Comparison of ENCODE assay signal across 10 mouse cellular contexts in genomic region chr15:100082052-100082451, GRCm38 (mm10). TPM values are rescaled to one million over a fixed set of nuclear protein-coding genes. Genes with fewer than 3 reads are reported as not detected.
DNase-seq lines count a peak whose midpoint lies in the region; ATAC-seq lines count a peak whose summit lies in the region.
"Had no signal": no experiment of that assay in that cellular context is flagged by ENCODE, and none has a peak within 500 bp of the region (broad histone marks: within the 10 kb centered on the region; RNA-seq: fewer than 3 reads in every experiment).

No protein-coding gene starts in this region.

- ATAC-seq in hindbrain, embryonic 11.5 days (ENCODE audit: low FRiP score): no peak
- ATAC-seq in neural tube, embryonic 13.5 days (ENCODE audit: low read depth): no peak

- H3K4me2 ChIP-seq in hindbrain, embryonic 11.5 days (replicated peaks; ENCODE audit: low read depth, low read length): no peak overlapping the region
- H3K4me2 ChIP-seq in neural tube, embryonic 13.5 days: no peak overlapping the region

- H3K36me3 ChIP-seq in hindbrain, embryonic 10.5 days: no peaks in the 10 kb centered on the region
- no peaks in the 10 kb centered on the region for H3K36me3 ChIP-seq in hindbrain, embryonic 11.5 days (ENCODE audit: control insufficient read depth, insufficient read depth, low read length)
- no peaks in the 10 kb centered on the region for H3K36me3 ChIP-seq in neural tube, embryonic 13.5 days

- H3K9ac ChIP-seq in hindbrain, embryonic 11.5 days (ENCODE audit: low read depth, low read length): no peak overlapping the region
- no peak overlapping the region for H3K9ac ChIP-seq in neural tube, embryonic 13.5 days

- no peak overlapping the region for H3K4me3 ChIP-seq in hindbrain, embryonic 10.5 days
- no peak overlapping the region for H3K4me3 ChIP-seq in hindbrain, embryonic 11.5 days (ENCODE audit: low read depth, low read length)
- no peak overlapping the region for H3K4me3 ChIP-seq in neural tube, embryonic 13.5 days

- DNase-seq in adrenal gland, adult (ENCODE audit: inconsistent age in 2 of 2, low spot score in 1 of 2): peak; percentile 53 to 60
- no peak for DNase-seq in adrenal gland, postnatal 25 days
- no peak for DNase-seq in hindbrain, embryonic 10.5 days (ENCODE audit: low spot score)
- no peak for DNase-seq in hindbrain, embryonic 11.5 days (ENCODE audit: low spot score)
- no peak for DNase-seq in neural tube, embryonic 10.5 days (ENCODE audit: extremely low spot score, low spot score)
- DNase-seq in spleen, postnatal 10 days (ENCODE audit: low spot score in 2 of 2): no peak
- no peak for DNase-seq in spleen, postnatal 36 days (ENCODE audit: low spot score in 2 of 2)
- DNase-seq: lung, postnatal 4 days; spleen, adult 18-20 months had no signal

- H3K4me1 ChIP-seq in hindbrain, embryonic 10.5 days (replicated peaks): peaks cover 29% of the 10 kb centered on the region
- H3K4me1 ChIP-seq in hindbrain, embryonic 11.5 days (replicated peaks; ENCODE audit: control insufficient read depth, insufficient read depth, low read length): no peaks in the 10 kb centered on the region
- H3K4me1 ChIP-seq in neural tube, embryonic 13.5 days (replicated peaks): peaks cover 28% of the 10 kb centered on the region

- H3K27ac ChIP-seq in hindbrain, embryonic 10.5 days: 0 out of 2 replicates have a peak overlapping the region, but pooled peaks have one; percentile 18
- no peak overlapping the region for H3K27ac ChIP-seq in hindbrain, embryonic 11.5 days (ENCODE audit: low read depth, low read length)
- peak overlapping the region; percentile 55 for H3K27ac ChIP-seq in neural tube, embryonic 13.5 days (replicated peaks)

- 66% methylated on average over 8 of the region's 8 CpGs for WGBS in hindbrain, embryonic 10.5 days
- 80% methylated on average over 8 of the region's 8 CpGs for WGBS in hindbrain, embryonic 11.5 days
- WGBS in neural tube, embryonic 13.5 days: 72% methylated on average over 8 of the region's 8 CpGs

- H3K9me3 ChIP-seq in hindbrain, embryonic 10.5 days: no peaks in the 10 kb centered on the region
- H3K9me3 ChIP-seq in hindbrain, embryonic 11.5 days (ENCODE audit: control insufficient read depth, low read length): no peaks in the 10 kb centered on the region
- no peaks in the 10 kb centered on the region for H3K9me3 ChIP-seq in neural tube, embryonic 13.5 days

- no peaks in the 10 kb centered on the region for H3K27me3 ChIP-seq in hindbrain, embryonic 10.5 days (ENCODE audit: insufficient read depth, poor library complexity, severe bottlenecking)
- H3K27me3 ChIP-seq in hindbrain, embryonic 11.5 days (ENCODE audit: control insufficient read depth, insufficient read depth, low read length): no peaks in the 10 kb centered on the region
- H3K27me3 ChIP-seq in neural tube, embryonic 13.5 days: no peaks in the 10 kb centered on the region

RNA-seq across cellular contexts. Expression of gene Dip2b, which starts 43.6 kb away (rescaled TPM):
- total RNA-seq in adrenal gland, postnatal 25 days (2021): 17.9 and 19.9 TPM in 2 replicates
- polyA plus RNA-seq in hindbrain, embryonic 10.5 days (2016; fragmentation: Nextera tagmentation; extraction: Ambion mirVana): 17.6 and 18.9 TPM in 2 replicates
- polyA plus RNA-seq in hindbrain, embryonic 11.5 days (2014; fragmentation: Nextera tagmentation; extraction: Ambion mirVana): 24.1 and 29.6 TPM in 2 replicates
- 18.4 and 18.5 TPM in 2 replicates for polyA plus RNA-seq in neural tube, embryonic 13.5 days (2015; fragmentation: Nextera tagmentation; extraction: Ambion mirVana)

Comparison
In these comparisons a context has a peak if more than half of its experiments do, and no peak if none do; other contexts are left out.
1. DNase-seq: peak in adrenal gland, adult (2 of 2); none in adrenal gland, postnatal 25 days (single experiment), hindbrain, embryonic 10.5 days (single experiment), hindbrain, embryonic 11.5 days (single experiment), neural tube, embryonic 10.5 days (single experiment), spleen, postnatal 10 days (0 of 2) and spleen, postnatal 36 days (0 of 2).